Mouse (Mus musculus): ENCODE results near the gene Sap30l.

GRCm38 (mm10) chr11:57850298-57850697 lies 48.9 kb downstream of the Sap30l start:
- TF ChIP-seq CTCF (IDR thresholded peaks at IDR 0.05; ENCODE audit: insufficient read depth, low read length), result no peak
- no peak for TF ChIP-seq POLR2A (IDR thresholded peaks at IDR 0.05; ENCODE audit: borderline replicate concordance, extremely low read depth, low read depth, low read length)
